Mouse (Mus musculus): ENCODE measurements around the gene Olfr665. TPM values are rescaled to one million over a fixed set of nuclear protein-coding genes. Genes with fewer than 3 reads are reported as not detected.

Gene Olfr665
- not detected in 2 replicates for polyA plus RNA-seq (2012; rRNA removed)

DNA sequence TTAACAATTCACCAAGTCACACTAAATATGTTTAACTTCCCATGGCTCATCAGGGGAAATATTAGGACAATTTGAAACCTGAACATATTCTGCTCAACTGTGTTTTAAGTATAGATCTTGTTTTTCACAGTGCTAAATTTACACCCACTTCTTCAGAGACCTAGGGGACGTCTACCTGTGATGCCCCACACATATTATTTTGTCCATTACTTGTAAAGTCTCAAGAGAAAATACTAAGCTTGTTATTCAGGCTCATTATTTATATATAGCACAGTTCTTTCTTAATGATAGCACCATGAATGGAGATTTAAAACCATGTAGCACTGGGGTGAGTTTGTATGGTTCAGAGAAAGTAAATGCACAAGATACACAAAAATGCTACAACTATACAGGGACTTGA, at the start of gene Olfr665:
Gene Olfr665 (plus strand): TSS at position 301 of the 400 bp plus-strand sequence.

DNA sequence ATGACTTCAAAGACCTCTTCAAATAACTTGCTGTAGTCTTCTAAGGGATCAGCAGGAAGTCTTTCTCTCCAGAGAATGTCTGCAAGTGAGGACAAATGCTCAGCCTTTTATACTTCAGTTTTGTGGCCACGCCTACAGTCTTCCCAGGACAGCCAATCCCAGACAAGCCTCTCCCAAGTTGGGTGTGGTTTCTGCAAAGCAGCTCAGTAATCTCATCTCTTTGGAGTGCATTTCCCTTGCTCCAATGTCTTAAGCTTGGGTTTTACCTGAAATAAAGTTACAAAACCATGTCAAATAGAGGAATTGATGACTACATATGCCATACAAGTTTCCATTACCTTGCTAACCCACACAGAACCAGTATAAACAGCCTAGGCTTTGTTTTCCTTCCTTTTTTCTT, 35.3 kb upstream of the Olfr665 start, which contains the start of gene Usp17lb:
Gene Usp17lb (minus strand): TSS at position 101 of the 400 bp plus-strand sequence.

DNA sequence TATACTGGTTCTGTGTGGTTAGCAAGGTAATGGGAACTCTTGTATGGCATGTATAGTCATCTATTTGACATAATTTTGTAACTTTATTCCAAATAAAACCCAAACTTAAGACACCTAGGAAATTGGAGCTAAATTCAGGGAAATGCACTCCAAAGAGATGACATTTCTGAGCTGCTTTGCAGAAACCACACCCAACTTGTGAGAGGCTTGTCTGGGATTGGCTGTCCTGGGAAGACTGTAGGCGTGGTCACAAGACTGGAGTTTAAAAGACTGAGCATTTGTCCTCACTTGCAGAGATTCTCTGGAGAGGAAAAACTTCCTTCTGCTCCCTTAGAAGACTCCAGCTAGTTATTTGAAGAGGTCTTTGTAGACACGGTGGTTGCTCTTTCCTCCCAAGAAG, 21.1 kb upstream of the Olfr665 start, which contains the start of gene Usp17la:
Gene Usp17la (plus strand): TSS at position 301 of the 400 bp plus-strand sequence.

GRCm38 (mm10) chr7:104895852-104896251, 18.0 kb downstream of the Olfr665 start, which contains the start of gene Olfr666:
TSS of gene Olfr666 (minus strand) at chr7:104895952.

DNA sequence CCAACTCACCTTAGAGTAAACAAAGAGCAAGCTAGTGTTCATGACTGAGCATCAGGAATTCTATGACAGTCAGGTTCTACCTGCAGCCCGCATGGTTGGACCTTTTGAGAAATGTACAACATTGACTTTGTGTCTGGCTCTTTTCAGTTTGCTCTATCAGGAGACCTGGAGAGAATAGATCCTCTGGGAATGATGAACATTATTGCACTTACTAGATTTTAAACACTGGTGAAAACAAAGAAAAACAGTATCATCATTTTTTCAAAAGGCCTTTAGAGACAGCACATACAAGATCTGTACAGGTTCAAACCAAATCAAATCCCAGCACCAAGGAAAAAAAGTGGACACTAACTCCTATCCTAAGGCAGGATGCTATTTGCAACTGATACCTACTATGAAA, 43.6 kb downstream of the Olfr665 start, which contains the start of gene Olfr667:
Gene Olfr667 (minus strand): TSS at position 101 of the 400 bp plus-strand sequence.

DNA sequence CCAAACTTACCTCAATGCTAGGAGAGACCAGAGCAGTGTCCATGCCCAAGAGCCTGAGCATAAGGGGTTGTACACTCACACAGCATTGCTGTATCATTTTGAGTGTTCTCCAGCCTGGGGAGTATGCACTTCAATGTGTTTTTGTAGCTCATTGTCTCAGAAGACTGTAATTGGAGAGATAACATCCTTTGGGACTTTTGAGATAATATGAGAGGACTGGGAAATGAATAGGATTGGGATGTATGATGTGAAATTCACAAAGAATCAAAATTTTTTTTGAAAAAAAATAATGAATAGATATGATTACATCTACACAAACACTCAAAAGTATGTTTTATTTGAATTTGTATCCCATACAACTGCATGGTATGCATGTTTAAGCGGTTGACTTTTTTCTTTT, 50.1 kb downstream of the Olfr665 start, which contains the start of gene Olfr668:
Gene Olfr668 (minus strand): TSS at position 101 of the 400 bp plus-strand sequence.

Other genes with a start within 250 kb of the Olfr665 start
- 0.01 TPM in 1 of 2 replicates, not detected in the other for gene Olfr658, start 230.7 kb upstream of the Olfr665 start, polyA plus RNA-seq (2012; rRNA removed)
- not detected in 2 replicates for gene Olfr659, start 211.3 kb upstream of the Olfr665 start, polyA plus RNA-seq (2012; rRNA removed)
- not detected in 2 replicates for gene Olfr661, start 191.5 kb upstream of the Olfr665 start, polyA plus RNA-seq (2012; rRNA removed)
- not detected in 2 replicates for gene Usp17le, start 100.6 kb upstream of the Olfr665 start, polyA plus RNA-seq (2012; rRNA removed)
- not detected in 2 replicates for gene Usp17lb, start 35.4 kb upstream of the Olfr665 start, polyA plus RNA-seq (2012; rRNA removed)
- gene Usp17la, start 21.0 kb upstream of the Olfr665 start, polyA plus RNA-seq (2012; rRNA removed): not detected in 2 replicates
- not detected in 2 replicates for gene Olfr666, start 17.9 kb downstream of the Olfr665 start, polyA plus RNA-seq (2012; rRNA removed)
- gene Olfr667, start 43.5 kb downstream of the Olfr665 start, polyA plus RNA-seq (2012; rRNA removed): not detected in 2 replicates
- gene Olfr668, start 50.0 kb downstream of the Olfr665 start, polyA plus RNA-seq (2012; rRNA removed): not detected in 2 replicates
- gene Olfr669, start 56.2 kb downstream of the Olfr665 start, polyA plus RNA-seq (2012; rRNA removed): not detected in 2 replicates
- gene Olfr670, start 84.6 kb downstream of the Olfr665 start, polyA plus RNA-seq (2012; rRNA removed): not detected in 2 replicates
- not detected in 2 replicates for gene Olfr671, start 101.1 kb downstream of the Olfr665 start, polyA plus RNA-seq (2012; rRNA removed)
- gene Olfr672, start 124.0 kb downstream of the Olfr665 start, polyA plus RNA-seq (2012; rRNA removed): not detected in 2 replicates
- not detected in 2 replicates for gene Olfr675, start 150.4 kb downstream of the Olfr665 start, polyA plus RNA-seq (2012; rRNA removed)
- gene Olfr676, start 154.7 kb downstream of the Olfr665 start, polyA plus RNA-seq (2012; rRNA removed): not detected in 2 replicates
- not detected in 2 replicates for gene Olfr677, start 173.3 kb downstream of the Olfr665 start, polyA plus RNA-seq (2012; rRNA removed)
- gene Olfr678, start 186.4 kb downstream of the Olfr665 start, polyA plus RNA-seq (2012; rRNA removed): not detected in 2 replicates
- not detected in 2 replicates for gene Olfr679, start 203.2 kb downstream of the Olfr665 start, polyA plus RNA-seq (2012; rRNA removed)
- gene Olfr680-ps1, start 214.8 kb downstream of the Olfr665 start, polyA plus RNA-seq (2012; rRNA removed): not detected in 2 replicates
- not detected in 2 replicates for gene Olfr681, start 238.8 kb downstream of the Olfr665 start, polyA plus RNA-seq (2012; rRNA removed)

All from liver, embryonic 14 days (tissue).